Mouse (Mus musculus) inflammation-experienced regulatory T-cells, adult 6 months (primary cell): ENCODE data around the gene Tmtc4. TPM values are rescaled to one million over a fixed set of nuclear protein-coding genes. Genes with fewer than 3 reads are reported as not detected.

Experiments used
- ATAC-seq: one replicate; pipeline ENCODE4 v1.8.0; 2017
- polyA plus RNA-seq, 3 experiments: library from polyadenylated mRNA; unstranded; fragments of 100-300 nt; shearing (Covaris generic); gene quantifications; one replicate each; pipeline ENCODE4 v1.2.1; 2017

Gene Tmtc4
- polyA plus RNA-seq, 3 experiments from 2014 or later = 9.1 to 24.4 (median 21.4) TPM

GRCm38 (mm10) chr14:122901177-122901576 is 82.7 kb downstream of the Tmtc4 start:
- no peak for ATAC-seq

- no peak for ATAC-seq
Measured at GRCm38 (mm10) chr14:122900679-122901078, 83.2 kb downstream of the Tmtc4 start.

GRCm38 (mm10) chr14:122898550-122898949 is 85.3 kb downstream of the Tmtc4 start:
- ATAC-seq = no peak

- no peak for ATAC-seq
Measured at GRCm38 (mm10) chr14:122896106-122896505, 87.7 kb downstream of the Tmtc4 start.

- ATAC-seq = no peak
Measured at GRCm38 (mm10) chr14:122891470-122891968, 92.3 kb downstream of the Tmtc4 start.

GRCm38 (mm10) chr14:122888480-122888872 is 95.4 kb downstream of the Tmtc4 start:
- ATAC-seq = no peak

GRCm38 (mm10) chr14:122887702-122888479 is 95.9 kb downstream of the Tmtc4 start:
- no peak for ATAC-seq

GRCm38 (mm10) chr14:122887278-122887677 is 96.6 kb downstream of the Tmtc4 start:
- no peak for ATAC-seq

- no peak for ATAC-seq
Measured at GRCm38 (mm10) chr14:122885893-122886292, 97.9 kb downstream of the Tmtc4 start.

- ATAC-seq = no peak
Measured at GRCm38 (mm10) chr14:122883821-122884584, 99.8 kb downstream of the Tmtc4 start.

- ATAC-seq = no peak
Measured at GRCm38 (mm10) chr14:122883410-122883806, 100.4 kb downstream of the Tmtc4 start.

- no peak for ATAC-seq
Measured at GRCm38 (mm10) chr14:122882795-122883409, 100.9 kb downstream of the Tmtc4 start.

GRCm38 (mm10) chr14:122882201-122882639 is 101.6 kb downstream of the Tmtc4 start:
- ATAC-seq = no peak

- no peak for ATAC-seq
Measured at GRCm38 (mm10) chr14:122881699-122882098, 102.1 kb downstream of the Tmtc4 start.

- no peak for ATAC-seq
Measured at GRCm38 (mm10) chr14:122880291-122880690, 103.5 kb downstream of the Tmtc4 start.

GRCm38 (mm10) chr14:122877787-122878186 is 106.0 kb downstream of the Tmtc4 start:
- ATAC-seq = no peak

- ATAC-seq = no peak
Measured at GRCm38 (mm10) chr14:122876723-122877122, 107.1 kb downstream of the Tmtc4 start.

GRCm38 (mm10) chr14:122876163-122876562 is 107.7 kb downstream of the Tmtc4 start:
- peak; percentile 98 for ATAC-seq

GRCm38 (mm10) chr14:122875636-122876035 is 108.2 kb downstream of the Tmtc4 start:
- no peak for ATAC-seq

GRCm38 (mm10) chr14:122875056-122875455 is 108.8 kb downstream of the Tmtc4 start:
- ATAC-seq = no peak

- no peak for ATAC-seq
Measured at GRCm38 (mm10) chr14:122872612-122873011, 111.2 kb downstream of the Tmtc4 start.

- ATAC-seq = no peak
Measured at GRCm38 (mm10) chr14:122871841-122872580, 111.8 kb downstream of the Tmtc4 start.
